Mouse (Mus musculus) myocyte (in vitro differentiated cells): Measurements from ENCODE around the gene Nup37. TPM values are rescaled to one million over a fixed set of nuclear protein-coding genes. Genes with fewer than 3 reads are reported as not detected.

ENCODE experiments used
- H3K27me3 ChIP-seq: one replicate; pipeline ENCODE4 v1.6.1; 2011; ENCODE audit not compliant: control insufficient read depth, insufficient read depth, insufficient read length
- H3K36me3 ChIP-seq: one replicate; pipeline ENCODE4 v1.6.1; 2011; ENCODE audit not compliant: control insufficient read depth, insufficient read depth
- H3K4me2 ChIP-seq: one replicate; pipeline ENCODE4 v1.6.1; 2011; ENCODE audit warnings: low read depth, control low read depth
- H3K4me3 ChIP-seq: one replicate; pipeline ENCODE4 v1.5.1; 2011; ENCODE audit warnings: mild to moderate bottlenecking, control low read depth, moderate library complexity
- H3K79me2 ChIP-seq: one replicate; pipeline ENCODE4 v1.6.1; 2011; ENCODE audit not compliant: control insufficient read depth, insufficient read depth
- H3ac ChIP-seq: one replicate; pipeline ENCODE4 v1.6.1; 2011; ENCODE audit not compliant: control insufficient read depth, insufficient read length
- CEBPB ChIP-seq: IDR thresholded peaks from 2 replicates; pipeline ENCODE4 v1.6.1; 2011; ENCODE audit warnings: mild to moderate bottlenecking, moderate library complexity; ENCODE audit not compliant: poor library complexity, insufficient read depth, severe bottlenecking
- E2F4 ChIP-seq: IDR thresholded peaks from one replicate; pipeline ENCODE4 v1.6.1; 2011; ENCODE audit warnings: mild to moderate bottlenecking, control low read depth, moderate library complexity; ENCODE audit not compliant: insufficient read depth
- MAX ChIP-seq: IDR thresholded peaks from one replicate; pipeline ENCODE4 v1.6.1; 2011; ENCODE audit warnings: low read depth, mild to moderate bottlenecking, control low read depth
- MYOD1 ChIP-seq, 3 experiments: IDR thresholded peaks; one replicate each; pipeline ENCODE4 v1.6.1; 2011; ENCODE audit warnings: control low read depth in 2 of 3, low read depth in 2 of 3, mild to moderate bottlenecking in 2 of 3, moderate library complexity in 1 of 3; ENCODE audit not compliant: insufficient read length in 2 of 3, control insufficient read depth in 1 of 3
- MYOG ChIP-seq, 3 experiments: IDR thresholded peaks; one replicate each; pipeline ENCODE4 v1.6.1; 2011; ENCODE audit warnings: control low read depth in 2 of 3, low read depth in 2 of 3, mild to moderate bottlenecking in 2 of 3; ENCODE audit not compliant: insufficient read length in 2 of 3, control insufficient read depth in 1 of 3, insufficient read depth in 1 of 3
- POLR2A ChIP-seq: IDR thresholded peaks from one replicate; pipeline ENCODE4 v1.6.1; 2011; ENCODE audit warnings: low read depth, mild to moderate bottlenecking, control low read depth, moderate library complexity; ENCODE audit not compliant: insufficient read length
- POLR2AphosphoS2 ChIP-seq: IDR thresholded peaks from one replicate; pipeline ENCODE4 v1.6.1; 2011; ENCODE audit warnings: low read depth, control low read depth; ENCODE audit not compliant: insufficient read length
- REST ChIP-seq: IDR thresholded peaks from one replicate; pipeline ENCODE4 v1.6.1; 2011; ENCODE audit warnings: mild to moderate bottlenecking, control low read depth, moderate library complexity; ENCODE audit not compliant: insufficient read depth, insufficient read length
- SRF ChIP-seq: IDR thresholded peaks from one replicate; pipeline ENCODE4 v1.6.1; 2011; ENCODE audit warnings: low read depth; ENCODE audit not compliant: control insufficient read depth, insufficient read length
- TCF12 ChIP-seq: IDR thresholded peaks from one replicate; pipeline ENCODE4 v1.6.1; 2011; ENCODE audit warnings: mild to moderate bottlenecking, control low read depth; ENCODE audit not compliant: poor library complexity, insufficient read depth, severe bottlenecking
- TCF3 ChIP-seq: IDR thresholded peaks from one replicate; pipeline ENCODE4 v1.6.1; 2011; ENCODE audit warnings: low read depth, control low read depth; ENCODE audit not compliant: insufficient read length
- USF1 ChIP-seq: IDR thresholded peaks from one replicate; pipeline ENCODE4 v1.6.1; 2011; ENCODE audit warnings: low read depth, mild to moderate bottlenecking, control low read depth, moderate library complexity
- polyA plus RNA-seq: library from polyadenylated mRNA; unstranded; fragments of >200 nt; fragmentation: generic; extraction: Trizol; gene quantifications from one replicate; pipeline ENCODE4 v1.2.1, GENCODE M21; 2012; ENCODE audit warnings: missing spikeins

The Nup37 gene
- polyA plus RNA-seq, 1 experiment, result 11.9 TPM

DNA sequence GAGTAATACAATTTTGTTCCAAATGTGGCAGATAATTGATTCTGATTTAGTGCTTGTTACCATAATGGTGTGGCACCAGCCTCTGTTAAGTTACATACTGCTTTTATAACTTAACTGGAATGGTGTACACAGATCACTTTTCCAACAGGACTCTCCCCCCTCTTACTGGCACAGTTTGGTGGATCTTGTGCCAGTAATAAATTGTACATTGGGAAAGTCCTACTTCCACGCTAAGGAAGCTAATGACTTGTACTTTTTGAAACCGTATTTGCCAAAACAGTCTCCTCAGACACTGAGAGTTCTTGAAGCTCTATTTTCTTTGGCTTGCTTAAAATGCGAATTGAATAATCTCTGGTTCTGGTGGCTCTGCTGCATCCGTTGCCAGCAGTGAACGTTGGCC is 78.6 kb downstream of the Nup37 start:
- H3ac ChIP-seq, result no peak overlapping the region
- H3K4me3 ChIP-seq, result no peak overlapping the region
- TF ChIP-seq POLR2A (no peak), MYOG (IDR thresholded peaks at IDR 0.05; ENCODE audit: control insufficient read depth in 1 of 3, insufficient read depth in 1 of 3, insufficient read length in 2 of 3, low read depth in 2 of 3) (no peak), MAX (no peak), TCF12 (no peak), SRF (no peak), MYOD1 (IDR thresholded peaks at IDR 0.05; ENCODE audit: control insufficient read depth in 1 of 3, insufficient read length in 2 of 3, low read depth in 2 of 3) (no peak), TCF3 (no peak), USF1 (no peak), POLR2AphosphoS2 (no peak), E2F4 (no peak), CEBPB (no peak), REST (no peak)
- H3K27me3 ChIP-seq, result no peaks in the 10 kb centered on the region
- no peaks in the 10 kb centered on the region for H3K79me2 ChIP-seq
- no peaks in the 10 kb centered on the region for H3K36me3 ChIP-seq
- no peak overlapping the region for H3K4me2 ChIP-seq

DNA sequence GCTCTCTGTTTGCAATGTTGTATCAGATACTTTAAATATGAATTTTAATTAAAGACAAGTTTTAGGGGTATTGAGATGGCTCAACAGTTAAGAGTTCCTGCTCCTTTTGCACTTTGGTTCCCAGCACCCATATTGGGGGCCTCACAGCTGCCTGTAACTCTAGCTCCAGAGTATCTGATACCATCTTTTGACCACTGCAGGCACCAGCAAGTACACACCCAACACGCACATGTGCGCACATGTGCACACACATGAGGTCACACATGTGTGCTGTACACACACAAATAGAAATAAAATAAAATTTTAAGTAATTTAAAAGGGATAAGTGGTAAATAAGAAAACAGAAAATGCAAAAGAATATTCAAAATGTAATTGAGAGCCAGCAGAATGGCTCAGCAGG is 81.2 kb downstream of the Nup37 start:
- no peak overlapping the region for H3ac ChIP-seq
- no peaks in the 10 kb centered on the region for H3K36me3 ChIP-seq
- no peaks in the 10 kb centered on the region for H3K27me3 ChIP-seq
- H3K4me3 ChIP-seq, result no peak overlapping the region
- no peak overlapping the region for H3K4me2 ChIP-seq
- TF ChIP-seq POLR2A (no peak), POLR2AphosphoS2 (no peak), TCF3 (no peak), MAX (no peak), TCF12 (no peak), E2F4 (no peak), USF1 (no peak), REST (no peak), CEBPB (no peak), MYOD1 (IDR thresholded peaks at IDR 0.05; ENCODE audit: control insufficient read depth in 1 of 3, insufficient read length in 2 of 3, low read depth in 2 of 3) (no peak), MYOG (IDR thresholded peaks at IDR 0.05; ENCODE audit: control insufficient read depth in 1 of 3, insufficient read depth in 1 of 3, insufficient read length in 2 of 3, low read depth in 2 of 3) (no peak), SRF (no peak)
- no peaks in the 10 kb centered on the region for H3K79me2 ChIP-seq

Other genes starting within 250 kb of the Nup37 start
- gene Pmch, start 55.9 kb upstream of the Nup37 start, polyA plus RNA-seq, result 0.07 TPM
- 1.9 TPM for gene Parpbp, start 51 bp upstream of the Nup37 start, polyA plus RNA-seq
- 42.2 TPM for gene Washc3, start 54.1 kb downstream of the Nup37 start, polyA plus RNA-seq
- gene Dram1, start 232.1 kb downstream of the Nup37 start, polyA plus RNA-seq, result 1.7 TPM
- gene Gnptab, start 232.1 kb downstream of the Nup37 start, polyA plus RNA-seq, result 4.6 TPM